Mouse (Mus musculus) erythroblast, adult 5-6 weeks (primary cell): ENCODE results near the gene Ctsz. TPM values are rescaled to one million over a fixed set of nuclear protein-coding genes. Genes with fewer than 3 reads are reported as not detected.

Experiments
- ATAC-seq: replicated peaks from 2 replicates; pipeline ENCODE4 v1.8.0; 2016; ENCODE audit warnings: moderate number of reproducible peaks, mild to moderate bottlenecking, moderate TSS enrichment, inconsistent platforms; ENCODE audit not compliant: poor library complexity, low FRiP score, severe bottlenecking
- total RNA-seq, 2 experiments: library from RNA; stranded (forward) in 1 of 2; stranded (reverse) in 1 of 2; fragments of 150-400 nt in 1 of 2; fragments of 200-764, 138-1000 nt in 1 of 2; gene quantifications; 2 replicates each; pipeline versions ENCODE4 v1.2.3 to v1.2.4; 2015 to 2017; ENCODE audit warnings: low replicate concordance in 2 of 2

Gene Ctsz
- total RNA-seq, 2 experiments from 2014 or later: 16.7 to 55.3 TPM

- no peak for ATAC-seq
Measured at GRCm38 (mm10) chr2:174400396-174400795, 38.4 kb downstream of the Ctsz start.

- ATAC-seq: no peak
Measured at GRCm38 (mm10) chr2:174397881-174398280, 41.0 kb downstream of the Ctsz start.

DNA sequence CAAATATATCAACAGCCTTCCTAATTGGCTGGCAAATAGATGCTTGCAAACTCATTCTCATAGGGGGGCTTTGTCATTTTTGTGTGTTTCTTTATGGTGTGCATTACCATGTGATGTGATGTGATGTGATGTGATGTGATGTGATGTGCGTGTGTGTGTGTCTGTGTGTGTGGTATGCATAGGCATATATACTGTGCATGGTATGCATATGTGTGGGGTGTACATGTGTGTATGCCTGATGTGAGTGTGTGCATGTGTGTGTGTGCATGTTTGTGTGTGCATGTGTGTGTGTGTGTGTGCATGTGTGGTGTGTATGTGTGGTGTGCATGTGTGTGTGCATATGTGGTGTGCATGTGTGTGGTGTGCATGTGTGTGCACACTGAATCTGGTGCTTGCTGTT is 41.8 kb downstream of the Ctsz start:
- ATAC-seq: no peak

DNA sequence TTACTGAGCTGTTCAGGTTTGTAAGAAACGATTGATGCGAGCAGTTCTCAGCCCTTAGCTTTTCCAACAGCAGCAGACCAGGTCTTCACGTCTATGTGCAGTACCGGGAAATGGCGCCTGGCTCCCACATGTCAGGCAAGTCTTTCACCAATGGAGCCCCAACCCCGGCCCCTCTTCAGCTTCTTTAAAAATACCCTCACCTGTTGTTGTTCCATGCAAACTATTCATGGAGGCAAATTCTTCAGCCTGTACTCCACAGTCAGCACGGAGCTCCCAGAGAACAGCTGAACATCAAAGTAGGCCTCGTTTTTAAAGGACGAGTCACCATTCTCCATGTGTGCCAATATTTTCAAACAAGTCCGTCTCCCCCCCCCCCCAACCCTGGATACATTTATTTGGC is 42.2 kb downstream of the Ctsz start:
- ATAC-seq: no peak

DNA sequence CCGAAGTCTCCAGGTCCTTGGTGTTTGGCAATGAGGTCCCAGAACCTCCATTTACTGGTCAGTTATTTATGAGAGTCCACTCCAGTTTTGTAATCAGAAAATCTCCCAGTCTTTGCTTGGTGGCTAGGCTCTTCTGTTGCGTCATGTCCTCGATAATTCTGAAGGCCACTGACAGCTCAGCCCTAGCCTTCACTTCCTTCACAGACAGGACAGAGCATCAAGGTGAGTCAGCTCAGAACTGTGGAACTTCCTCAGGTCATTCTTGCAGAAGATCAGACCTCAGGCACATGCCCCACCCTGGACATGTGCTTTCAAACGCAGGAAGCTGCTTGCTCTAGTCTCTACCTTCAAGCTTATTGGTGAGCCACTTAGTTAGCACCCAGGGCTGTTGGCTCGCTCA is 45.5 kb downstream of the Ctsz start:
- ATAC-seq: no peak

DNA sequence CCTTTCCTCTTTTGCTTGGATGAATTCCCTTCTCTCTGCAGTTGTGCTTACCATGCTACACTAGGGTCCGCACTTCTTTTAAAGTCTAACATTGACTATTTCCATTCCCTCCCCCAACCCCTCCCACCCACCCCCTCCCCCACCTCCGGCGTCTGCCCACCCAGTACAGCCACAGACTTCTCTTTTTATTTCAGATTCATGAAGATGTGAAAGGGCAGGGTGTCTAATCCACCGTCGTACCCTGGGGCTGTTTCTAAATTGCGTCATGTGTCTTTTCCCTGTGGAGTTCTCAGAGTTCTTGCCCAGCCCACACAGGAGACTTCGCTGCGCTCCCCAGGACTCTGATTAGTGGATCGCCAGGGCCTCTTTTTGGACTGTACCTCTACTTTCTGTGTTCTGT is 46.3 kb downstream of the Ctsz start:
- no peak for ATAC-seq

- no peak for ATAC-seq
Measured at GRCm38 (mm10) chr2:174391936-174392335, 46.9 kb downstream of the Ctsz start.

DNA sequence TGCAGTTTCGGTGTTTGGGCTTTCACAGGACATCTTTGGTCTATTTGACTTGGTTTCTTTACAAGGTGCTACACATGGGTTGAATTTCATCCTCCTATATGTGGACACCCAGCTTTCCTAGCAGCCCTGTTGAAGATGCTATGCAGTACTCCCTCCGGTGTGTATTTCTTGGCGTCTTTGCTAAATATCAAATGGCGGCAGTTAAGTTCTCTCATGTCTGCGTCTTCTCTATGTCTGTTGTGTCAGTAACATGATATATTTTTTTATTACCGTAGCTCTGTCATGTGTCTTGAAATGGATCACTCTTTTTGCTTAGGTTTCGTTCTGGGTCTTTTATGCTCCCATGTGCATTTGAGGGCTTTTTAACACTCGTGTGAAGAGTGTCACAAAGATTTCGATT is 57.8 kb downstream of the Ctsz start:
- ATAC-seq: no peak

Other genes with a start within 250 kb of the Ctsz start
- gene Gnas, start 154.7 kb downstream of the Ctsz start, total RNA-seq (2015; ENCODE audit: low replicate concordance): 236 and 242 TPM in 2 replicates
- 156 and 162 TPM in 2 replicates for gene Gnas, start 154.7 kb downstream of the Ctsz start, total RNA-seq (2017; ENCODE audit: low replicate concordance)
- not detected in 2 replicates for gene Gm20721, start 92.3 kb downstream of the Ctsz start, total RNA-seq (2015; ENCODE audit: low replicate concordance)
- 0.43 and 8.5 TPM in 2 replicates for gene Gm20721, start 92.3 kb downstream of the Ctsz start, total RNA-seq (2017; ENCODE audit: low replicate concordance)
- gene Nelfcd, start 23.2 kb downstream of the Ctsz start, total RNA-seq (2015; ENCODE audit: low replicate concordance): 6.9 and 17.3 TPM in 2 replicates
- 24.7 and 26.9 TPM in 2 replicates for gene Nelfcd, start 23.2 kb downstream of the Ctsz start, total RNA-seq (2017; ENCODE audit: low replicate concordance)
- gene Tubb1, start 11.7 kb upstream of the Ctsz start, total RNA-seq (2015; ENCODE audit: low replicate concordance): not detected in 2 replicates
- 1.1 TPM in 2 replicates for gene Tubb1, start 11.7 kb upstream of the Ctsz start, total RNA-seq (2017; ENCODE audit: low replicate concordance)
- 128 and 133 TPM in 2 replicates for gene Atp5e, start 25.1 kb upstream of the Ctsz start, total RNA-seq (2015; ENCODE audit: low replicate concordance)
- gene Atp5e, start 25.1 kb upstream of the Ctsz start, total RNA-seq (2017; ENCODE audit: low replicate concordance): 99.0 and 117 TPM in 2 replicates
- 30.3 and 40.0 TPM in 2 replicates for gene Prelid3b, start 34.0 kb upstream of the Ctsz start, total RNA-seq (2015; ENCODE audit: low replicate concordance)
- gene Prelid3b, start 34.0 kb upstream of the Ctsz start, total RNA-seq (2017; ENCODE audit: low replicate concordance): 44.6 and 48.1 TPM in 2 replicates
- gene Zfp831, start 204.5 kb upstream of the Ctsz start, total RNA-seq (2015; ENCODE audit: low replicate concordance): 0.58 and 1.7 TPM in 2 replicates
- 0.42 and 1.1 TPM in 2 replicates for gene Zfp831, start 204.5 kb upstream of the Ctsz start, total RNA-seq (2017; ENCODE audit: low replicate concordance)